11 mouse cellular contexts compared by ENCODE assay signal in the genomic region with DNA sequence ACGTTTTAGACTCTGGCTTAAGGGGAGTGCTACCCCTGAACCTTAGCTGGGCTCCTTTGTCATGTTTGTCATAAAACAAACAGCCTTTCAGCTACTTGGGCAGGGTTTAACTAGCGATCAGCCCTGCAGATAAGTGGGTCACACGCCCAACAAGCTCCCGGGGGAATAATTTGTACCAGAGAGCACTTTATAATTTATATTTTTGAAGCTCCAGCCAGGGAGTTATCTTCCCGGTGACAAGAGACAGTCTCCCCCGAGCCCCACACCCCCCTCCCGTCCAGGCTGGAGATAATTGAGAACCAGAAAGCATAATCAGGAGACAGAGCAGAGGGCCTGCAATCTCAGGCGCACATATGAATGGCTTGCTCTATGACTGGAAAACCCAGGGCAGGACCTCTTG. TPM values are rescaled to one million over a fixed set of nuclear protein-coding genes. Genes with fewer than 3 reads are reported as not detected.
DNase-seq lines count a peak whose midpoint lies in the region; ATAC-seq and TF ChIP-seq lines count a peak whose summit lies in the region.
"Had no signal": no experiment of that assay in that cellular context is flagged by ENCODE, and none has a peak within 500 bp of the region (broad histone marks: within the 10 kb centered on the region; RNA-seq: fewer than 3 reads in every experiment).

No protein-coding gene starts in this region.

- ATAC-seq in kidney, postnatal 0 days (replicated peaks; ENCODE audit: low FRiP score, low read depth), result no peak
- ATAC-seq in kidney, embryonic 14.5 days (ENCODE audit: low FRiP score, low TSS enrichment), result no peak
- no peak for ATAC-seq in neural tube, embryonic 14.5 days (ENCODE audit: low read depth)

- H3K9me3 ChIP-seq in kidney, postnatal 0 days (replicated peaks; ENCODE audit: low read length), result no peaks in the 10 kb centered on the region
- H3K9me3 ChIP-seq in kidney, embryonic 14.5 days (ENCODE audit: control insufficient read depth, low read length), result no peaks in the 10 kb centered on the region
- no peaks in the 10 kb centered on the region for H3K9me3 ChIP-seq in neural tube, embryonic 14.5 days (ENCODE audit: control insufficient read depth, low read length)

- peak; percentile 40 to 64 for DNase-seq in adrenal gland, adult (ENCODE audit: inconsistent age in 2 of 2, low spot score in 1 of 2)
- no peak for DNase-seq in adrenal gland, postnatal 36 days
- DNase-seq in kidney, postnatal 0 days (ENCODE audit: low spot score), result peak; percentile 36
- peak; percentile 48 to 52 for DNase-seq in kidney, postnatal 36 days
- DNase-seq in right cerebral cortex, postnatal 14 days, result no peak
- DNase-seq in gastrocnemius, postnatal 10 days, result no peak
- DNase-seq: cerebellum, postnatal 25 days; heart, adult 11 months had no signal

- H3K4me1 ChIP-seq in kidney, postnatal 0 days (replicated peaks; ENCODE audit: insufficient read depth, low read length), result peaks cover 16% of the 10 kb centered on the region
- peaks cover 15% of the 10 kb centered on the region; the same call in 1 of the 2 replicates for H3K4me1 ChIP-seq in kidney, embryonic 14.5 days (ENCODE audit: control insufficient read depth, insufficient read depth, low read length)
- H3K4me1 ChIP-seq in neural tube, embryonic 14.5 days (ENCODE audit: control insufficient read depth, insufficient read depth, low read length), result 0 out of 2 replicates have a peak, but pooled peaks cover 4% of the 10 kb centered on the region

- no peaks in the 10 kb centered on the region for H3K27me3 ChIP-seq in kidney, postnatal 0 days (ENCODE audit: insufficient read depth, low read length)
- no peaks in the 10 kb centered on the region for H3K27me3 ChIP-seq in kidney, embryonic 14.5 days (ENCODE audit: control insufficient read depth, insufficient read depth, low read length)
- H3K27me3 ChIP-seq in neural tube, embryonic 14.5 days (ENCODE audit: control insufficient read depth, insufficient read depth, low read length), result no peaks in the 10 kb centered on the region

- no peak overlapping the region for H3K9ac ChIP-seq in kidney, postnatal 0 days (ENCODE audit: low read depth, low read length)
- no peak overlapping the region for H3K9ac ChIP-seq in kidney, embryonic 14.5 days (ENCODE audit: low read depth, low read length)
- 0 out of 2 replicates have a peak overlapping the region, but pooled peaks have one; percentile 1 for H3K9ac ChIP-seq in neural tube, embryonic 14.5 days (replicated peaks; ENCODE audit: low read depth, low read length)

- TF ChIP-seq CTCF in kidney, postnatal 0 days (IDR thresholded peaks at IDR 0.05; ENCODE audit: low read depth), result no peak

- no peak overlapping the region for H3K27ac ChIP-seq in kidney, postnatal 0 days
- H3K27ac ChIP-seq in kidney, embryonic 14.5 days (ENCODE audit: low read depth, low read length), result no peak overlapping the region
- no peak overlapping the region for H3K27ac ChIP-seq in neural tube, embryonic 14.5 days (ENCODE audit: low read depth, low read length)
- H3K27ac ChIP-seq: macrophage had no signal

- H3K36me3 ChIP-seq in kidney, postnatal 0 days (ENCODE audit: insufficient read depth, low read length), result no peaks in the 10 kb centered on the region
- no peaks in the 10 kb centered on the region for H3K36me3 ChIP-seq in kidney, embryonic 14.5 days (ENCODE audit: control insufficient read depth, insufficient read depth, low read length)
- H3K36me3 ChIP-seq in neural tube, embryonic 14.5 days (ENCODE audit: control insufficient read depth, insufficient read depth, low read length), result no peaks in the 10 kb centered on the region

- 14% methylated on average over 8 of the region's 8 CpGs for WGBS in kidney, postnatal 0 days
- 19% methylated on average over 8 of the region's 8 CpGs for WGBS in kidney, embryonic 14.5 days
- 13% methylated on average over 8 of the region's 8 CpGs for WGBS in neural tube, embryonic 14.5 days

- no peak overlapping the region for H3K4me2 ChIP-seq in kidney, postnatal 0 days (ENCODE audit: low read length)
- no peak overlapping the region for H3K4me2 ChIP-seq in kidney, embryonic 14.5 days (replicated peaks; ENCODE audit: low read depth, low read length)
- no peak overlapping the region for H3K4me2 ChIP-seq in neural tube, embryonic 14.5 days (ENCODE audit: low read depth, low read length)

- no peak overlapping the region for H3K4me3 ChIP-seq in kidney, postnatal 0 days (replicated peaks; ENCODE audit: low read depth, low read length)
- no peak overlapping the region for H3K4me3 ChIP-seq in kidney, embryonic 14.5 days (ENCODE audit: low read length)
- H3K4me3 ChIP-seq in neural tube, embryonic 14.5 days (ENCODE audit: low read depth, low read length), result no peak overlapping the region

RNA-seq across cellular contexts. Expression of a gene that starts 45.5 kb away (rescaled TPM):
- 100 to 1,000 TPM; 162 to 206 TPM for total RNA-seq in adrenal gland, postnatal 36 days (2021)
- polyA plus RNA-seq in kidney, postnatal 0 days (2015; fragmentation: Nextera tagmentation; extraction: Ambion mirVana), result 21.3 and 21.6 TPM in 2 replicates
- polyA plus RNA-seq in kidney, embryonic 14.5 days (2014; fragmentation: Nextera tagmentation; extraction: Ambion mirVana), result 12.6 and 15.6 TPM in 2 replicates
- 7.6 TPM in 2 replicates for polyA plus RNA-seq in neural tube, embryonic 14.5 days (2014; fragmentation: Nextera tagmentation; extraction: Ambion mirVana)
- 10 to 100 TPM; 15.0 to 23.3 TPM for total RNA-seq in gastrocnemius, postnatal 10 days (2021)

Comparison
In these comparisons a context has a peak if more than half of its experiments do, and no peak if none do; other contexts are left out.
1. DNase-seq: peak in adrenal gland, adult (2 of 2), kidney, postnatal 0 days (single experiment) and kidney, postnatal 36 days (2 of 2); none in adrenal gland, postnatal 36 days (0 of 2), right cerebral cortex, postnatal 14 days (single experiment) and gastrocnemius, postnatal 10 days (single experiment).